Mouse (Mus musculus) bone marrow macrophage, adult 2 months (primary cell): ENCODE data around the gene Rnls.

Experiments
- CTCF ChIP-seq: IDR thresholded peaks from 2 replicates; pipeline ENCODE4 v1.5.1; 2012; ENCODE audit warnings: low read depth, mild to moderate bottlenecking, low read length, moderate library complexity
- POLR2A ChIP-seq: IDR thresholded peaks from 2 replicates; pipeline ENCODE4 v1.6.1; 2012; ENCODE audit warnings: mild to moderate bottlenecking, low read depth, low read length, borderline replicate concordance

- TF ChIP-seq POLR2A (no peak), CTCF (no peak)
These were observed 159.2 kb downstream of the Rnls start for GRCm38 (mm10) chr19:33232902-33233301.
